Mouse (Mus musculus): ENCODE results near the gene Tmem9. TPM values are rescaled to one million over a fixed set of nuclear protein-coding genes. Genes with fewer than 3 reads are reported as not detected.

The Tmem9 gene
- total RNA-seq, 1 experiment from 2014 or later: 22.0 TPM

DNA sequence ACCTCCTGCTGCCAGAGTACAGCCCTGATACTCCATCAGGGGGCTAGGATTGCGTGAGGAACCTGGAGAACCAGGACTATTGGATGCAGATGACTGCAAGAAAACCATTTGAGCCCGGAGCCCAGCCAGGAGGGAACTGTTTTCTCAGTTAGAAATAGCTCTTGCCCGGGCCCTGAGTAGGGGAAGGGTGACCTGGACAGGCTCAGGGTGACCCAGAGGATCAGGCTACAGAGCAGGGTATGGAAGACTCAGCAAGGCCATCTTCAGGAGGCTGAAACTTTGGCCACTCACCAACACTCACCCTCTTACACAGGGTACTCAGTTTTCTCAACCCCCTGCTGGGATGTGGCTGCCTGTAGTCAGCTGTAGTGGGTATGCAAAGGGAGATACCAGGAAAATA is 59.6 kb downstream of the Tmem9 start:
- no peak for ATAC-seq (replicated peaks; ENCODE audit: low read depth, poor library complexity, severe bottlenecking)

GRCm38 (mm10) chr1:136076086-136076485 is 68.1 kb downstream of the Tmem9 start:
- ATAC-seq (replicated peaks; ENCODE audit: low read depth, poor library complexity, severe bottlenecking): peak; percentile 80

GRCm38 (mm10) chr1:136077656-136078055 is 69.7 kb downstream of the Tmem9 start:
- no peak for ATAC-seq (replicated peaks; ENCODE audit: low read depth, poor library complexity, severe bottlenecking)

DNA sequence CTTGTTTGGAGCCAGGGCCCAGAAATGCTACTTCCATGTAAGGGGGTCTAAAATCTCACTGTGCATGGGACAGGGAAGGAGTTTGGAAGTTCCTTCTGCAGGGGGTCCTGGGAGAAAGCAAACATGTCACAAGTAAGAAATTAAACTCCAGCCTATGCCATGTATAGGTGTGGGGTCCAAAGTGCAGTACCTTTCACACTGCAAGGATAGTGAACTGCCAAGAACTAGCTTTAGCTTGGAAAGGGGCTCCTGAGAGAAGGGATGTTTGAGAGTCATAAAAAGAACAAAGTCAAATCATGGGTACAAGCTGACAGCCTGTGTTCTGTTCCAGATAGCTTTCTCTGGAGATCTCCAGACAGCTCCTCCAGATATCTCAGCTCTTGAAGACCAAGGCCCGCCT is 73.2 kb downstream of the Tmem9 start:
- ATAC-seq (replicated peaks; ENCODE audit: low read depth, poor library complexity, severe bottlenecking): no peak

Other genes starting within 250 kb of the Tmem9 start
- 1.6 and 2.2 TPM in 2 replicates for gene Phlda3, start 242.0 kb upstream of the Tmem9 start, total RNA-seq (2017)
- gene Tnni1, start 228.7 kb upstream of the Tmem9 start, total RNA-seq (2017): not detected in 2 replicates
- not detected in 2 replicates for gene Lad1, start 189.6 kb upstream of the Tmem9 start, total RNA-seq (2017)
- not detected in 2 replicates for gene Tnnt2, start 171.8 kb upstream of the Tmem9 start, total RNA-seq (2017)
- not detected in 2 replicates for gene Pkp1, start 88.9 kb upstream of the Tmem9 start, total RNA-seq (2017)
- not detected in 2 replicates for gene Igfn1, start 1.8 kb upstream of the Tmem9 start, total RNA-seq (2017)
- not detected in 2 replicates for gene Ascl5, start 42.7 kb downstream of the Tmem9 start, total RNA-seq (2017)
- gene Cacna1s, start 44.6 kb downstream of the Tmem9 start, total RNA-seq (2017): not detected in 2 replicates
- gene Kif21b, start 123.2 kb downstream of the Tmem9 start, total RNA-seq (2017): 13.4 and 13.5 TPM in 2 replicates
- gene Mroh3, start 204.7 kb downstream of the Tmem9 start, total RNA-seq (2017): not detected in 2 replicates
- not detected in 2 replicates for gene Inava, start 226.1 kb downstream of the Tmem9 start, total RNA-seq (2017)